In the genomic region with DNA sequence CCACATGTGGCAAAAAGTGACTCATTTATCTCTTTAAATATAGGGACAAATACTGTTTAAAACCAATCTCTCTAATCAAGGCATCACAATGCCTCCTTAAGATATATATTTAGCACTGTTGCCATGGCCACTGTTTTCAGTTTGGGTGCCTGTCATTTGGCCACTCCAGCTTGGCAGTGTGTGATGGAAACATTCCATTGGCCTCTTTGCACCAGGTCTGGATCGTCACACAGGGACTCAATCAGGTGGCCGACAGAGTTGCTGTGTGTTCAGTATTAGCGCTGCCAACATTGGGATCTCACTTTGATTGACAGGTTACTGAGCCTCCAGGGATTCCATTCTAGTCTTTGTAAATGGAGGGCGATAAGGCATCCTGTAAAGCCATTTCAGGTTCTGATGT, we compare ENCODE assay signal across 8 mouse cellular contexts. TPM values are rescaled to one million over a fixed set of nuclear protein-coding genes. Genes with fewer than 3 reads are reported as not detected.
A peak's percentile ranks its signal among the peaks of the same experiment; 100 is the strongest.
DNase-seq lines count a peak whose midpoint lies in the region; ATAC-seq lines count a peak whose summit lies in the region.
"Had no signal": no experiment of that assay in that cellular context is flagged by ENCODE, and none has a peak within 500 bp of the region (broad histone marks: within the 10 kb centered on the region; RNA-seq: fewer than 3 reads in every experiment).

No protein-coding gene starts in this region.

- H3K36me3 ChIP-seq in embryonic facial prominence, embryonic 14.5 days (ENCODE audit: control insufficient read depth, insufficient read depth, low read length) = no peaks in the 10 kb centered on the region
- H3K36me3 ChIP-seq in heart, embryonic 12.5 days = no peaks in the 10 kb centered on the region
- H3K36me3 ChIP-seq in liver, embryonic 12.5 days = no peaks in the 10 kb centered on the region
- no peaks in the 10 kb centered on the region for H3K36me3 ChIP-seq in kidney, embryonic 14.5 days (ENCODE audit: control insufficient read depth, insufficient read depth, low read length)
- H3K36me3 ChIP-seq: G1E had no signal

- no peak overlapping the region for H3K27ac ChIP-seq in embryonic facial prominence, embryonic 14.5 days (replicated peaks; ENCODE audit: low read depth, low read length)
- peak overlapping the region; percentile 88 for H3K27ac ChIP-seq in heart, embryonic 12.5 days (ENCODE audit: poor library complexity, severe bottlenecking)
- H3K27ac ChIP-seq in liver, embryonic 12.5 days = no peak overlapping the region
- no peak overlapping the region for H3K27ac ChIP-seq in kidney, embryonic 14.5 days (ENCODE audit: low read depth, low read length)

- peak; percentile 20 to 31 for DNase-seq in layer of hippocampus, postnatal 10 days (ENCODE audit: low spot score in 2 of 2)
- DNase-seq in layer of hippocampus, postnatal 25 days (ENCODE audit: extremely low spot score in 1 of 2, low spot score in 1 of 2) = no peak
- DNase-seq in embryonic facial prominence, embryonic 14.5 days (ENCODE audit: low spot score) = peak; percentile 7
- peak; percentile 57 for DNase-seq in lung, postnatal 25 days (ENCODE audit: low spot score)

- H3K4me1 ChIP-seq in embryonic facial prominence, embryonic 14.5 days (ENCODE audit: control insufficient read depth, insufficient read depth, low read length) = no peaks in the 10 kb centered on the region
- peaks cover 17% of the 10 kb centered on the region for H3K4me1 ChIP-seq in heart, embryonic 12.5 days (replicated peaks)
- peaks cover 22% of the 10 kb centered on the region for H3K4me1 ChIP-seq in liver, embryonic 12.5 days
- no peaks in the 10 kb centered on the region for H3K4me1 ChIP-seq in kidney, embryonic 14.5 days (ENCODE audit: control insufficient read depth, insufficient read depth, low read length)

- no peaks in the 10 kb centered on the region for H3K27me3 ChIP-seq in embryonic facial prominence, embryonic 14.5 days (replicated peaks; ENCODE audit: control insufficient read depth, insufficient read depth, low read length)
- H3K27me3 ChIP-seq in heart, embryonic 12.5 days (replicated peaks) = no peaks in the 10 kb centered on the region
- H3K27me3 ChIP-seq in liver, embryonic 12.5 days (replicated peaks) = no peaks in the 10 kb centered on the region
- H3K27me3 ChIP-seq in kidney, embryonic 14.5 days (ENCODE audit: control insufficient read depth, insufficient read depth, low read length) = no peaks in the 10 kb centered on the region

- WGBS in embryonic facial prominence, embryonic 14.5 days = 44% methylated on average over 4 of the region's 4 CpGs
- 21% methylated on average over 4 of the region's 4 CpGs for WGBS in heart, embryonic 12.5 days
- WGBS in liver, embryonic 12.5 days (ENCODE audit: insufficient replicate concordance) = 55% methylated on average over 4 of the region's 4 CpGs
- 60% methylated on average over 4 of the region's 4 CpGs for WGBS in kidney, embryonic 14.5 days

- H3K4me2 ChIP-seq in embryonic facial prominence, embryonic 14.5 days (ENCODE audit: low read depth, low read length) = no peak overlapping the region
- H3K4me2 ChIP-seq in heart, embryonic 12.5 days = no peak overlapping the region
- H3K4me2 ChIP-seq in liver, embryonic 12.5 days = no peak overlapping the region
- no peak overlapping the region for H3K4me2 ChIP-seq in kidney, embryonic 14.5 days (replicated peaks; ENCODE audit: low read depth, low read length)

- H3K4me3 ChIP-seq in embryonic facial prominence, embryonic 14.5 days (ENCODE audit: low read depth, low read length) = no peak overlapping the region
- no peak overlapping the region for H3K4me3 ChIP-seq in heart, embryonic 12.5 days
- H3K4me3 ChIP-seq in liver, embryonic 12.5 days = no peak overlapping the region
- no peak overlapping the region for H3K4me3 ChIP-seq in kidney, embryonic 14.5 days (ENCODE audit: low read length)

- no peak overlapping the region for H3K9ac ChIP-seq in embryonic facial prominence, embryonic 14.5 days (ENCODE audit: low read depth, low read length)
- no peak overlapping the region for H3K9ac ChIP-seq in heart, embryonic 12.5 days
- no peak overlapping the region for H3K9ac ChIP-seq in liver, embryonic 12.5 days
- H3K9ac ChIP-seq in kidney, embryonic 14.5 days (ENCODE audit: low read depth, low read length) = no peak overlapping the region

- 0 out of 2 replicates have a peak, but pooled peaks cover 3% of the 10 kb centered on the region for H3K9me3 ChIP-seq in embryonic facial prominence, embryonic 14.5 days (ENCODE audit: control insufficient read depth, low read length)
- H3K9me3 ChIP-seq in heart, embryonic 12.5 days (replicated peaks) = no peaks in the 10 kb centered on the region
- no peaks in the 10 kb centered on the region for H3K9me3 ChIP-seq in liver, embryonic 12.5 days (replicated peaks)
- H3K9me3 ChIP-seq in kidney, embryonic 14.5 days (ENCODE audit: control insufficient read depth, low read length) = no peaks in the 10 kb centered on the region
- H3K9me3 ChIP-seq: G1E had no signal

- ATAC-seq in embryonic facial prominence, embryonic 14.5 days (ENCODE audit: low read depth) = no peak
- ATAC-seq in heart, embryonic 12.5 days (ENCODE audit: insufficient number of reproducible peaks, low FRiP score) = peak; percentile 81
- no peak for ATAC-seq in liver, embryonic 12.5 days
- ATAC-seq in kidney, embryonic 14.5 days (ENCODE audit: low FRiP score, low TSS enrichment) = no peak

RNA-seq across cellular contexts. Expression of a gene that starts 46.1 kb away (rescaled TPM):
- 1 to 10 TPM; 7.4 to 7.7 TPM for total RNA-seq in layer of hippocampus, postnatal 10 days (2021)
- total RNA-seq in layer of hippocampus, postnatal 25 days (2021) = 10 to 100 TPM; 12.3 TPM
- polyA plus RNA-seq in embryonic facial prominence, embryonic 14.5 days (2014; fragmentation: Nextera tagmentation; extraction: Ambion mirVana) = 2.5 and 2.9 TPM in 2 replicates
- 11.6 and 12.3 TPM in 2 replicates for polyA plus RNA-seq in heart, embryonic 12.5 days (2016; fragmentation: Nextera tagmentation; extraction: Ambion mirVana)
- 1.1 and 1.2 TPM in 2 replicates for polyA plus RNA-seq in liver, embryonic 12.5 days (2016; fragmentation: Nextera tagmentation; extraction: Ambion mirVana)
- polyA plus RNA-seq in kidney, embryonic 14.5 days (2014; fragmentation: Nextera tagmentation; extraction: Ambion mirVana) = 1.9 TPM in 2 replicates
- polyA plus RNA-seq: G1E had no signal

Comparison
In these comparisons a context has a peak if more than half of its experiments do, and no peak if none do; other contexts are left out.
1. DNase-seq: peak in layer of hippocampus, postnatal 10 days (2 of 2), embryonic facial prominence, embryonic 14.5 days (single experiment) and lung, postnatal 25 days (single experiment); none in layer of hippocampus, postnatal 25 days (0 of 2).